Mouse (Mus musculus) skeletal muscle tissue, adult 2 months (tissue): ENCODE measurements at regions not wholly inside any gene's neighbourhood (a gene's known extent, or its start where the extent isn't known, plus 50 kb on each side); places are given as distances from the start of the nearest gene placed in this dataset.

Experiments
- DNase-seq: peaks from one replicate; pipeline ENCODE4 v3.0.0-alpha.2; 2012; ENCODE audit warnings: low read depth, low spot score

GRCm38 (mm10) chr6:147315207-147315606 is 51.2 kb upstream of the Pthlh start:
- DNase-seq = no peak
